Mouse (Mus musculus) G1E (cell line): Measurements from ENCODE around the gene Nkx2-2.

Experiments used
- CTCF ChIP-seq: IDR thresholded peaks from 2 replicates; pipeline ENCODE4 v1.5.1; 2012; ENCODE audit warnings: low read depth, low read length, inconsistent platforms, mixed read lengths
- GATA1 ChIP-seq: IDR thresholded peaks from 2 replicates; pipeline ENCODE4 v1.6.1; 2012; ENCODE audit warnings: borderline replicate concordance, low read length, inconsistent platforms, mixed read lengths

- TF ChIP-seq CTCF (no peak), GATA1 (no peak)
Measured at GRCm38 (mm10) chr2:147194711-147195615, 920 bp upstream of the Nkx2-2 start.
